Mouse (Mus musculus) hindbrain, embryonic 14.5 days (tissue): Measurements from ENCODE around the gene Nacc1. TPM values are rescaled to one million over a fixed set of nuclear protein-coding genes. Genes with fewer than 3 reads are reported as not detected.

Experiments
- ATAC-seq: fragments of 200-750 bp; cut with Nextera tagmentation; 2 replicates; pipeline ENCODE4 v1.8.0; 2017; ENCODE audit warnings: moderate number of reproducible peaks, mild to moderate bottlenecking, moderate TSS enrichment, moderate library complexity; ENCODE audit not compliant: low FRiP score
- DNase-seq: peaks from one replicate; pipeline ENCODE4 v3.0.0-alpha.2; 2015; ENCODE audit warnings: low spot score
- H3K27ac ChIP-seq: fragments of 300-500 bp; sonication (generic); 2 replicates; pipeline ENCODE4 v1.5.1; 2014; ENCODE audit warnings: mild to moderate bottlenecking, moderate library complexity
- H3K27me3 ChIP-seq: fragments of 300-500 bp; sonication (generic); 2 replicates; pipeline ENCODE4 v1.6.1; 2014; ENCODE audit warnings: mild to moderate bottlenecking, low read length, mixed read lengths; ENCODE audit not compliant: control insufficient read depth, insufficient read depth
- H3K36me3 ChIP-seq: fragments of 300-500 bp; sonication (generic); replicated peaks from 2 replicates; pipeline ENCODE4 v1.6.1; 2014; ENCODE audit not compliant: control insufficient read depth, insufficient read depth
- H3K4me1 ChIP-seq: fragments of 300-500 bp; sonication (generic); replicated peaks from 2 replicates; pipeline ENCODE4 v1.6.1; 2014; ENCODE audit warnings: antibody characterized with exemption, low read length, mixed read lengths; ENCODE audit not compliant: control insufficient read depth, insufficient read depth
- H3K4me2 ChIP-seq: fragments of 300-500 bp; sonication (generic); replicated peaks from 2 replicates; pipeline ENCODE4 v1.6.1; 2014; ENCODE audit warnings: mild to moderate bottlenecking, moderate library complexity
- H3K4me3 ChIP-seq: fragments of 300-500 bp; sonication (generic); replicated peaks from 2 replicates; pipeline ENCODE4 v1.5.1; 2014; ENCODE audit warnings: mild to moderate bottlenecking, low read length
- H3K9ac ChIP-seq: fragments of 300-500 bp; sonication (generic); 2 replicates; pipeline ENCODE4 v1.6.1; 2014
- H3K9me3 ChIP-seq: fragments of 300-500 bp; sonication (generic); 2 replicates; pipeline ENCODE4 v1.6.1; 2016; ENCODE audit warnings: low read length; ENCODE audit not compliant: control insufficient read depth
- WGBS: fragments of 180-500 bp; shearing (Covaris S2); extraction: QIAGEN DNeasy Blood & Tissue Kit; methylation state at CpG from one replicate; pipeline ENCODE4 v1.1.7; 2014; 5-methylcytosine and 5-hydroxymethylcytosine counted together
- polyA plus RNA-seq: library from polyadenylated mRNA; unstranded; fragments of >200 nt; fragmentation: Nextera tagmentation; extraction: Ambion mirVana; gene quantifications from 2 replicates; pipeline ENCODE4 v1.2.1, GENCODE M21; 2014

Gene Nacc1
- polyA plus RNA-seq, 1 experiment from 2014 or later, result 18.1 TPM

DNA sequence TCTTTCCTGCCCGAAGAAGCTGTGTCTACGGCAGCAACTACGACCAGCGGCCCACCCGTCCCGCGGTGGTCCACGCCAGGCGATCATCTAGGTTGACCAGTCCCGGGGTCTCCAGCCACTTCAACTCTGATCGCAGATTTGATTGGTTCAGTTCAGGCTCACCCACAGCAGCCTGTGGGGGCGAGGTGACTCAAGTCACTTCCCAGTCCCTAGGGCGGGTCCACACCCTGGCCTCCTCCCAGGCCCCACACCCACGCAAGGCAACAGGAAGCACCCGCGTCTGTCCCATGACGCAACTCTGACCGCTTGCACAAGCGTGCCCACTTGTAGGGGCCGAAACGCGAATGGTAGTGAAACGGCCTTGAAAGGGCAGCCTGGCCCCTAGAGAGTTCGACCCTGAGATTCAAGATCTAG is 26.2 kb downstream of the Nacc1 start:
- no peaks in the 10 kb centered on the region for H3K27me3 ChIP-seq
- ATAC-seq (no peak), DNase-seq (no peak)
- H3K36me3 ChIP-seq, result no peaks in the 10 kb centered on the region
- peaks cover 51% of the 10 kb centered on the region for H3K4me1 ChIP-seq
- peak overlapping the region; percentile 84 for H3K27ac ChIP-seq
- peak overlapping the region; percentile 71 for H3K4me3 ChIP-seq
- no peaks in the 10 kb centered on the region for H3K9me3 ChIP-seq
- peak overlapping the region; percentile 79 for H3K4me2 ChIP-seq
- WGBS, result under 1% methylated on average over 24 of the region's 24 CpGs
- peak overlapping the region; percentile 71 for H3K9ac ChIP-seq

DNA sequence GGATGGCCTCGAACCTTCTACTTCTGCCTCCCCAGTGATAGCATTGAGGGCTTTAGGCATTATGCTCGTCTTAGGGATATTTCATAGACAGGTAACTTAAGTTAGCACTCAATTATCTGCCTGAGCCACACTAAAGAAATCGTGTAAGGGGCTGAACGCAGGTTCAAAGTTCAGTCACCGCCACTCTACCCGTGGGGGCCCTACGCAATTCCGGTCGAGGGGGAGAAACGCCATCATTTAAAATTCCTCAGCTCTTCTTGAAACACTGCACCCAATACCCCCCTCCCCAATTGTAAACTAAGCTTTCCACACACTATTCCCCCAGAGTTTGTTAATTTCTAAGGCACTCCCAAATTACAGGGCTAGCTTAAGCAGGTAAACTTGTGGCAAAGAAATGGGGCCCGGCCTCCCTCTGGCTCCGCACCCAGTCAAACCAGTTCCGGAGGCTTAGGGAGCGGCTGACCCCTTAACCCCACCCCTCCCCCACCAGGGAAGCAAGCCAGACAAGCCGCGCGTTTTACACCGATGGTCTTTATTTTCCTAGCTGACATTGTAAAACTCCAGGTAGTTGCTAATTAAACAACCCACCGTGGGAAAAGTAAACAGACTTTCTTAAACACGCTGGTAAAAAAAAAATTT is 26.7 kb downstream of the Nacc1 start:
- Histone ChIP-seq H3K4me2 (peak overlapping the region; percentile 79), H3K4me1 (peaks cover 51% of the 10 kb centered on the region), H3K9me3 (no peaks in the 10 kb centered on the region), H3K27ac (peak overlapping the region; percentile 84), H3K27me3 (no peaks in the 10 kb centered on the region), H3K9ac (peak overlapping the region; percentile 71), H3K36me3 (no peaks in the 10 kb centered on the region), H3K4me3 (peak overlapping the region; percentile 71)
- DNase-seq, result no peak
- ATAC-seq, result no peak
- 1% methylated on average over 20 of the region's 20 CpGs for WGBS

- H3K9me3 ChIP-seq, result no peaks in the 10 kb centered on the region
- H3K4me1 ChIP-seq, result peaks cover 47% of the 10 kb centered on the region
- WGBS, result 3% methylated on average over 33 of the region's 33 CpGs
Measured at GRCm38 (mm10) chr8:84659936-84660818, 27.5 kb downstream of the Nacc1 start.

GRCm38 (mm10) chr8:84658951-84659350 is 28.7 kb downstream of the Nacc1 start:
- no peak overlapping the region for H3K4me2 ChIP-seq
- H3K27me3 ChIP-seq, result no peaks in the 10 kb centered on the region
- DNase-seq (no peak), ATAC-seq (no peak)
- H3K9me3 ChIP-seq, result no peaks in the 10 kb centered on the region
- H3K4me3 ChIP-seq, result no peak overlapping the region
- peaks cover 47% of the 10 kb centered on the region for H3K4me1 ChIP-seq
- H3K27ac ChIP-seq, result no peak overlapping the region
- WGBS, result 84% methylated on average over 1 of the region's 1 CpGs
- no peaks in the 10 kb centered on the region for H3K36me3 ChIP-seq
- H3K9ac ChIP-seq, result no peak overlapping the region

More at GRCm38 (mm10) chr8:84659936-84660818, 27.5 kb downstream of the Nacc1 start:
- Histone ChIP-seq H3K9ac (peak overlapping the region; percentile 71), H3K27me3 (no peaks in the 10 kb centered on the region), H3K36me3 (no peaks in the 10 kb centered on the region), H3K4me3 (peak overlapping the region; percentile 71), H3K27ac (peak overlapping the region; percentile 84), H3K4me2 (peak overlapping the region; percentile 79)
- no peak for DNase-seq
- ATAC-seq, result no peak

GRCm38 (mm10) chr8:84657680-84658079 is 30.0 kb downstream of the Nacc1 start:
- Histone ChIP-seq H3K4me1 (peaks cover 40% of the 10 kb centered on the region), H3K4me2 (no peak overlapping the region), H3K4me3 (no peak overlapping the region), H3K27ac (no peak overlapping the region), H3K27me3 (no peaks in the 10 kb centered on the region), H3K36me3 (no peaks in the 10 kb centered on the region), H3K9me3 (no peaks in the 10 kb centered on the region), H3K9ac (no peak overlapping the region)
- WGBS, result 53% methylated on average over 4 of the region's 4 CpGs
- ATAC-seq, result no peak
- no peak for DNase-seq

DNA sequence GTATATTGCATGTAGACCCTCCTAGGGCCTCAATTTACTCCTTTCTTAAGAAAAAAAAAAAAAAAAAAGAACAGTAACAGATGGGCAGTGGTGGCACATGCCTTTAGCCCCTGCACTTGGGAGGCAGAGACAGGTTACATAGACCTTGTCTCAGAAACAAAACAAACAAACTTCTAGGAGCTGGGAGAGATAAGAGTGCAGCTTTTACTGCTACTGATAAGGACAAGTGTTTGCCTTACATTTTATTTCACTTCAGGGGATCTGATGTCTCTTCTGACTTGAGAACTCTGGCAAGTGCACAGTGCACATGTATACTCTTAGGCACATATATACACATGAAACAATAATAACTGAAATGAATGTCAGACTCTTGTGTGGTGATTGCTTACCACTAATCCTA is 30.5 kb downstream of the Nacc1 start:
- Histone ChIP-seq H3K4me2 (peak overlapping the region; percentile 46), H3K27me3 (no peaks in the 10 kb centered on the region), H3K36me3 (no peaks in the 10 kb centered on the region), H3K27ac (no peak overlapping the region), H3K4me1 (peaks cover 40% of the 10 kb centered on the region), H3K9ac (no peak overlapping the region), H3K4me3 (peak overlapping the region; percentile 26; the same call in 1 of the 2 replicates), H3K9me3 (no peaks in the 10 kb centered on the region)
- DNase-seq (no peak), ATAC-seq (no peak)

DNA sequence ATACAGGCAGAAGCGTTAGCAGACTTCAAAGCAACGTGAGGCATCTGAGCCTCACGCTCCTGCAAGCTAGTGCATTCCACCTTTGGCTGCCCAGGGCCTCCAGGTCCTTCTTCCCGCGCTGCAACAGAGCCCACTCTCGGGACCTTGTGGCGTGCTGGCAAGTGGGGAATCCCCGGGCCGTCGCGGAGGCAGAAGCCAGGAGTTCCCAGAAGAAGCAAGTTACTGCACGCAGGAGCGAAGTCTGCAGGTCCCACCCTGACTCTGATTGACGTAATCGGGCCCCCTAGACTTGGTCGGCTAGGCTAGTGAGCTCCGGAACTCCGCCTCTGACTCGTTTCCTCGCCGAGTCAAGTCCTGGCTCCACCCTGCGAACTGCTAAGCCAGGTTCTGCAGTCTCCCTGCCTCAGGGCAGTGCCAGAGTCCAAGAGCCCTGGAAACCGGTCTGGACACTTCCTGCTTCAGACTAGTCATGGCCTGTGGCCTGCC is 31.0 kb downstream of the Nacc1 start:
- H3K9ac ChIP-seq, result peak overlapping the region; percentile 52
- H3K4me1 ChIP-seq, result peaks cover 36% of the 10 kb centered on the region
- no peaks in the 10 kb centered on the region for H3K36me3 ChIP-seq
- peak overlapping the region; percentile 46 for H3K4me2 ChIP-seq
- H3K27me3 ChIP-seq, result no peaks in the 10 kb centered on the region
- no peaks in the 10 kb centered on the region for H3K9me3 ChIP-seq
- ATAC-seq (0 out of 2 replicates have a peak, but pooled peaks have one; percentile 9), DNase-seq (no peak)
- H3K4me3 ChIP-seq, result peak overlapping the region; percentile 26
- H3K27ac ChIP-seq, result peak overlapping the region; percentile 79
- 3% methylated on average over 23 of the region's 23 CpGs for WGBS

GRCm38 (mm10) chr8:84656191-84656525 is 31.5 kb downstream of the Nacc1 start:
- ATAC-seq (no peak), DNase-seq (no peak)
- under 1% methylated on average over 10 of the region's 10 CpGs for WGBS
- H3K9ac ChIP-seq, result peak overlapping the region; percentile 52
- peak overlapping the region; percentile 79 for H3K27ac ChIP-seq
- peak overlapping the region; percentile 46 for H3K4me2 ChIP-seq
- peaks cover 31% of the 10 kb centered on the region for H3K4me1 ChIP-seq
- H3K36me3 ChIP-seq, result no peaks in the 10 kb centered on the region
- no peaks in the 10 kb centered on the region for H3K9me3 ChIP-seq
- no peaks in the 10 kb centered on the region for H3K27me3 ChIP-seq
- H3K4me3 ChIP-seq, result peak overlapping the region; percentile 26
